Mouse (Mus musculus): ENCODE data around the gene Snrpb2. TPM values are rescaled to one million over a fixed set of nuclear protein-coding genes. Genes with fewer than 3 reads are reported as not detected.

Gene Snrpb2
- polyA plus RNA-seq (2014; fragmentation: Nextera tagmentation; extraction: Ambion mirVana), result 56.8 and 71.0 TPM in 2 replicates

DNA sequence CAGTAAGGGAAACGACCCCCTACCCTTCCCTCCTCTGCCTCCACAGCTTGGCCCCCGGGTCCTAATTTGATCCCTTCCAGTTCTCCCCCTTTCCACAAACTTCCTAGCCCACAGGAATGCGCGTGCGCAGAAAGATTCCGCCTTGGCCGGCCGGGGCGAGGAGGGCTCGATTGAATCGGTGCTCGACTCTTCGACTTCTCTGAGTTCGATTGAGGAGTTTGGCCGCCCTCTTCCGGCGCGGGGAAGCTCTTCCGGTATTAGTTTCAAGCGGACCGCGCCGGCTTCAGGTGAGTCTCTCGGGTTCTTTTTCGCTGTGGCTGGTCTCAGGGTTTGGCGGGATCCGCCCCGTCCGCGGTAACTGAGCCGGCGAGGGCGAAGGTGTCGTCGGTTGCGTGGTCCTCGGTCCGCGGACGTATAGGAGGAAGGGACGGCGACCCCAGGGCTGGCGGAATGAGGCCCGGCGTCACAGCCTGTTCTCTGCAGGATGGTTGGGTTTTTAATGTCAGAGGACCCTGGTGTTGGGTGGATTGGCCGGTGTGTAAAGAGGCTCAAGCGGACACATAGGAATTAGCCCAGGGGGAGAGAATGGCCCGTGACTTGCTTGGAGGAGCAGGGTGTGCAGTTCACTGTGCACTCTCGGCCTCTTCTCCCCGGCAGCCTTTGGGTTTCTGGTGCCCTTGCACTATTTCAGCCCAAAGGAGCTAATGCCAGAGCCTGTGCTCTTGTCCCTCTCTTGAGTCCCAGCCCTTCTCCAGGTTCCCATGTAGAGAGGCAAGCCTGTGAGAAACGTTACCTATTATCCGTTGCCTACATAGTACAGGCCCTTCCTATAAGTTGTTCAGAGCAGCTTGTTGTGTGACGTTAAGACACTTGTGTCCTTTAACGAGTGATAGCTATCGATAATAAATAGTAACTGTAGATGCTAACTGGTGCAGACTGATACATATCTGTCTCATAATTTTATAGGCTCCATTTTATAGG is at the start of gene Snrpb2:
Gene Snrpb2, plus strand, starts transcription at position 228 of the 981 bp plus-strand sequence.
- Histone ChIP-seq H3K9me3 (ENCODE audit: control insufficient read depth, low read length) (no peaks in the 10 kb centered on the region), H3K4me1 (ENCODE audit: control insufficient read depth, insufficient read depth, low read length) (peaks cover 8% of the 10 kb centered on the region; the same call in 1 of the 2 replicates), H3K27ac (replicated peaks; ENCODE audit: low read depth, low read length) (no peak within 1 kb of the TSS), H3K9ac (replicated peaks; ENCODE audit: low read length) (peak within 1 kb of the TSS; percentile 82), H3K27me3 (ENCODE audit: control insufficient read depth, insufficient read depth, low read length) (no peaks in the 10 kb centered on the region), H3K4me3 (replicated peaks; ENCODE audit: low read depth, low read length) (peak within 1 kb of the TSS; percentile 90), H3K36me3 (ENCODE audit: control insufficient read depth, insufficient read depth, low read length) (peaks cover 21% of the 10 kb centered on the region), H3K4me2 (ENCODE audit: low read length) (peak within 1 kb of the TSS; percentile 82)
- ATAC-seq (ENCODE audit: low FRiP score, low TSS enrichment) (peak; percentile 91), DNase-seq (peak; percentile 96)
- under 1% methylated on average over 55 of the region's 55 CpGs for WGBS

- no peak overlapping the region for H3K27ac ChIP-seq (replicated peaks; ENCODE audit: low read depth, low read length)
- DNase-seq (no peak), ATAC-seq (ENCODE audit: low FRiP score, low TSS enrichment) (no peak; the same call in 1 of the 2 replicates)
- no peaks in the 10 kb centered on the region for H3K36me3 ChIP-seq (ENCODE audit: control insufficient read depth, insufficient read depth, low read length)
- H3K4me3 ChIP-seq (replicated peaks; ENCODE audit: low read depth, low read length), result no peak overlapping the region
- no peaks in the 10 kb centered on the region for H3K9me3 ChIP-seq (ENCODE audit: control insufficient read depth, low read length)
- H3K9ac ChIP-seq (replicated peaks; ENCODE audit: low read length), result no peak overlapping the region
- WGBS, result 59% methylated on average over 5 of the region's 5 CpGs
- no peaks in the 10 kb centered on the region for H3K4me1 ChIP-seq (ENCODE audit: control insufficient read depth, insufficient read depth, low read length)
- H3K4me2 ChIP-seq (ENCODE audit: low read length), result no peak overlapping the region
- no peaks in the 10 kb centered on the region for H3K27me3 ChIP-seq (ENCODE audit: control insufficient read depth, insufficient read depth, low read length)
These were observed 49.8 kb upstream of the Snrpb2 start for GRCm38 (mm10) chr2:143013057-143013456.

GRCm38 (mm10) chr2:143018084-143018483 is 44.8 kb upstream of the Snrpb2 start:
- ATAC-seq (ENCODE audit: low FRiP score, low TSS enrichment) (no peak), DNase-seq (no peak)
- Histone ChIP-seq H3K9me3 (ENCODE audit: control insufficient read depth, low read length) (no peaks in the 10 kb centered on the region), H3K4me3 (replicated peaks; ENCODE audit: low read depth, low read length) (no peak overlapping the region), H3K9ac (replicated peaks; ENCODE audit: low read length) (no peak overlapping the region), H3K4me2 (ENCODE audit: low read length) (no peak overlapping the region), H3K27me3 (ENCODE audit: control insufficient read depth, insufficient read depth, low read length) (no peaks in the 10 kb centered on the region), H3K36me3 (ENCODE audit: control insufficient read depth, insufficient read depth, low read length) (no peaks in the 10 kb centered on the region), H3K27ac (replicated peaks; ENCODE audit: low read depth, low read length) (no peak overlapping the region), H3K4me1 (ENCODE audit: control insufficient read depth, insufficient read depth, low read length) (no peaks in the 10 kb centered on the region)
- WGBS, result 92% methylated on average over 8 of the region's 8 CpGs

- Histone ChIP-seq H3K27ac (replicated peaks; ENCODE audit: low read depth, low read length) (no peak overlapping the region), H3K9me3 (ENCODE audit: control insufficient read depth, low read length) (no peaks in the 10 kb centered on the region), H3K36me3 (ENCODE audit: control insufficient read depth, insufficient read depth, low read length) (no peaks in the 10 kb centered on the region), H3K27me3 (ENCODE audit: control insufficient read depth, insufficient read depth, low read length) (no peaks in the 10 kb centered on the region), H3K4me3 (replicated peaks; ENCODE audit: low read depth, low read length) (no peak overlapping the region), H3K4me2 (ENCODE audit: low read length) (no peak overlapping the region), H3K4me1 (ENCODE audit: control insufficient read depth, insufficient read depth, low read length) (no peaks in the 10 kb centered on the region), H3K9ac (replicated peaks; ENCODE audit: low read length) (no peak overlapping the region)
- 47% methylated on average over 5 of the region's 5 CpGs for WGBS
- ATAC-seq (ENCODE audit: low FRiP score, low TSS enrichment) (no peak), DNase-seq (peak; percentile 28)
These were observed 44.2 kb upstream of the Snrpb2 start for GRCm38 (mm10) chr2:143018591-143019130.

- ATAC-seq (ENCODE audit: low FRiP score, low TSS enrichment), result no peak
These were observed 43.1 kb upstream of the Snrpb2 start for GRCm38 (mm10) chr2:143019727-143020126.

GRCm38 (mm10) chr2:143023331-143023730 is 39.5 kb upstream of the Snrpb2 start:
- no peaks in the 10 kb centered on the region for H3K36me3 ChIP-seq (ENCODE audit: control insufficient read depth, insufficient read depth, low read length)
- no peaks in the 10 kb centered on the region for H3K4me1 ChIP-seq (ENCODE audit: control insufficient read depth, insufficient read depth, low read length)
- no peaks in the 10 kb centered on the region for H3K9me3 ChIP-seq (ENCODE audit: control insufficient read depth, low read length)
- H3K4me2 ChIP-seq (ENCODE audit: low read length), result no peak overlapping the region
- H3K4me3 ChIP-seq (replicated peaks; ENCODE audit: low read depth, low read length), result no peak overlapping the region
- no peak overlapping the region for H3K9ac ChIP-seq (replicated peaks; ENCODE audit: low read length)
- no peak overlapping the region for H3K27ac ChIP-seq (replicated peaks; ENCODE audit: low read depth, low read length)
- no peaks in the 10 kb centered on the region for H3K27me3 ChIP-seq (ENCODE audit: control insufficient read depth, insufficient read depth, low read length)
- WGBS, result 89% methylated on average over 2 of the region's 2 CpGs
- ATAC-seq (ENCODE audit: low FRiP score, low TSS enrichment), result no peak
- DNase-seq, result no peak

More at GRCm38 (mm10) chr2:143019727-143020126, 43.1 kb upstream of the Snrpb2 start:
- WGBS, result 48% methylated on average over 2 of the region's 2 CpGs
- no peak for DNase-seq
- Histone ChIP-seq H3K4me2 (ENCODE audit: low read length) (no peak overlapping the region), H3K4me3 (replicated peaks; ENCODE audit: low read depth, low read length) (no peak overlapping the region), H3K4me1 (ENCODE audit: control insufficient read depth, insufficient read depth, low read length) (no peaks in the 10 kb centered on the region), H3K9ac (replicated peaks; ENCODE audit: low read length) (no peak overlapping the region), H3K27me3 (ENCODE audit: control insufficient read depth, insufficient read depth, low read length) (no peaks in the 10 kb centered on the region), H3K27ac (replicated peaks; ENCODE audit: low read depth, low read length) (no peak overlapping the region), H3K36me3 (ENCODE audit: control insufficient read depth, insufficient read depth, low read length) (no peaks in the 10 kb centered on the region), H3K9me3 (ENCODE audit: control insufficient read depth, low read length) (no peaks in the 10 kb centered on the region)

- DNase-seq (no peak), ATAC-seq (ENCODE audit: low FRiP score, low TSS enrichment) (no peak)
- no peaks in the 10 kb centered on the region for H3K9me3 ChIP-seq (ENCODE audit: control insufficient read depth, low read length)
- H3K27ac ChIP-seq (replicated peaks; ENCODE audit: low read depth, low read length), result no peak overlapping the region
- H3K9ac ChIP-seq (replicated peaks; ENCODE audit: low read length), result no peak overlapping the region
- H3K4me2 ChIP-seq (ENCODE audit: low read length), result no peak overlapping the region
- no peak overlapping the region for H3K4me3 ChIP-seq (replicated peaks; ENCODE audit: low read depth, low read length)
- 78% methylated on average over 4 of the region's 4 CpGs for WGBS
- no peaks in the 10 kb centered on the region for H3K27me3 ChIP-seq (ENCODE audit: control insufficient read depth, insufficient read depth, low read length)
- no peaks in the 10 kb centered on the region for H3K4me1 ChIP-seq (ENCODE audit: control insufficient read depth, insufficient read depth, low read length)
- no peaks in the 10 kb centered on the region for H3K36me3 ChIP-seq (ENCODE audit: control insufficient read depth, insufficient read depth, low read length)
These were observed 38.6 kb upstream of the Snrpb2 start for GRCm38 (mm10) chr2:143024226-143024625.

- no peak for ATAC-seq (ENCODE audit: low FRiP score, low TSS enrichment)
These were observed 31.6 kb upstream of the Snrpb2 start for GRCm38 (mm10) chr2:143031283-143031682.

More at GRCm38 (mm10) chr2:143031283-143031682, 31.6 kb upstream of the Snrpb2 start:
- WGBS, result 85% methylated on average over 1 of the region's 1 CpGs
- H3K36me3 ChIP-seq (ENCODE audit: control insufficient read depth, insufficient read depth, low read length), result no peaks in the 10 kb centered on the region
- no peaks in the 10 kb centered on the region for H3K27me3 ChIP-seq (ENCODE audit: control insufficient read depth, insufficient read depth, low read length)
- H3K9me3 ChIP-seq (ENCODE audit: control insufficient read depth, low read length), result no peaks in the 10 kb centered on the region
- no peak overlapping the region for H3K27ac ChIP-seq (replicated peaks; ENCODE audit: low read depth, low read length)
- no peak overlapping the region for H3K9ac ChIP-seq (replicated peaks; ENCODE audit: low read length)
- H3K4me2 ChIP-seq (ENCODE audit: low read length), result no peak overlapping the region
- H3K4me3 ChIP-seq (replicated peaks; ENCODE audit: low read depth, low read length), result no peak overlapping the region
- H3K4me1 ChIP-seq (ENCODE audit: control insufficient read depth, insufficient read depth, low read length), result peaks cover 22% of the 10 kb centered on the region
- DNase-seq, result no peak
